Mouse (Mus musculus): ENCODE results near the gene Mns1.
"Not testable (repeated sequence)": the region's sequence is repeated elsewhere in the genome, so short reads cannot be mapped to it uniquely, and the experiment has no call there.

Gene Mns1

GRCm38 (mm10) chr9:72437822-72438701 is at the start of gene Mns1:
TSS of gene Mns1 (plus strand) at chr9:72438011.
- DNase-seq = peak; percentile 93

DNA sequence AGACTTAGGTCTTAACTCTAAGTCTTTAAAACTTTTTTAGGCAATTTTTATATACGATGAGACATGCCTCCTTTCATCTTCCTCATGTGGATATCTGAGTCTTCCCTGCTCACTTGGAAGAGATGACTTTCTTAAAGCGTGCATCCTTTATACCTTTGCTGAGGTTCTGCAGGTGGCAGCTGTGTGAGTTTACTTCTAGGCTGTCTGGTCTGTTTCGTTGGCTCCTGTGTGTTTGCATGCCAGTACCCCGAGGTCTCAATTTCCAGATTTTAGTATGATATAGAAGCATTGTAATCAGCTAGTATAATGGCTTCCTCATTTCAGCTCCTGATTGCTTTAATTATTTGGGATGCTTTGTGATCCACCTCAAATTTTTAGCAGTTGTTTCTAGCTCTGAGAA is 48.9 kb upstream of the Mns1 start:
- DNase-seq = peak; percentile 45

- DNase-seq = peak; percentile 61
These were observed 48.3 kb upstream of the Mns1 start for GRCm38 (mm10) chr9:72389431-72390002.

- DNase-seq = peak; percentile 85
These were observed 47.3 kb upstream of the Mns1 start for GRCm38 (mm10) chr9:72390321-72391077.

DNA sequence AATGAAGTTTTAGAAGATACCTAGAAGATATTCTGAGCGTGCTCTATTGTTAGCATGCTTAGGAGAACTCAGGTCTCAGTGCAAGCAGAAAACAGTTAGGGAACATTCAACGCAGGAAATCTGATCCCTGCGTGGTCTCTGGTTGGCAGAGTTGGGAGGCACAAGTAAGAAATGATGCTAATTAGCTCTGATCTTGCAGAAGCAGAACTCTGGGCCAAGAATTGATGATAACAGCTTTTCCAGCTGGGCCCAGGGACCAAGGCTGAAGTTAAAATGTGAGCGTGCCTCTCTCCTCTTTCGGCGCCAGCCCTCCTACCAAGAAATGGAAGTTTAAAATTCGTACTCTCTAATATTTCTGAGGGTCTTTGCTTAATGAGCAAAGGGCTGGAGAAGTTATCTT is 45.1 kb upstream of the Mns1 start:
- DNase-seq = peak; percentile 30

- DNase-seq = peak; percentile 53
These were observed 44.6 kb upstream of the Mns1 start for GRCm38 (mm10) chr9:72393238-72393637.

DNA sequence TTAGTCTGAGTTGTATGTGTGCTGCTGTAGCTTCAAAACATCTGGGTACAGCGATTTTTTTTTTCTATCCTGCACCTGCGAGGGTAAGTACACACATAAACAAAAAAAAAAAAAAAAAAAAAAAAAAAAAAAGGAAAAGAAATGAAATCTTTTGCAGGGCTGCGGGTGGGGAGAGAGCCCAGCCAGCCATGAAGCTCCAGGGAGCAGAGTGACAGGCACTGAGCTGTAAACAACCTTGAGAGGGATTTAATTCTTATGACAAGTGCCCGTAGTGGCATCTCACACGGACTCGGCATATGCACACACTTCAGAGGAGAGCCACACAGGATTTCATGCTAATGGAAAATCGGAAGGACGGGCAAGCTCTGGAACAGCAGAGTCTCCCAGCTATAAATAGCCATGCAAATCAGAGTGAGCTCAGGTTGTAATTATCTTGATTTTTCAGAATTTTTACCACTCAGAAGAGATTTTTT is 43.9 kb upstream of the Mns1 start:
- peak; percentile 71 for DNase-seq

- DNase-seq = no peak
These were observed 37.7 kb upstream of the Mns1 start for GRCm38 (mm10) chr9:72400121-72400520.

- DNase-seq = not testable (repeated sequence)
These were observed 36.0 kb upstream of the Mns1 start for GRCm38 (mm10) chr9:72401769-72402168.

DNA sequence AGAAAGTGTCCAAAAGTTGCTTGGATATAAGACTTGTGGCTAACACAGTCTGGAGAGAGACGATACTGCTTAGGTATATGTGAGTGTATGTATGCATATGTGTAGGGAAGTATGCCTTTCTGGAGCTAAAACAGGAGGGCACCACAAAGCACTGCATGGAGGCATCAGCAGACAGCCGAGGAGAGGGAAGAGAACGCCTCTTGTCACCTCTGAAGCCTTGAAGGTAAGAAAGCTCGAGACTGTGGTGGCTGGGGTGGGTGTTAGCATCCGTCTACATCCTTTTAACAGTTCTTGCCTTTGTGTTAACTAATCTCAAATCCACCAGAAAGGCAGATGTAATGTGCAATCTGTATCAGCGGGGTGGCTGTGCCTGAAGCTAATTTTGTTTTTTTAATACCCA is 34.4 kb upstream of the Mns1 start:
- peak; percentile 63 for DNase-seq

- no peak for DNase-seq
These were observed 33.4 kb upstream of the Mns1 start for GRCm38 (mm10) chr9:72404446-72404845.

DNA sequence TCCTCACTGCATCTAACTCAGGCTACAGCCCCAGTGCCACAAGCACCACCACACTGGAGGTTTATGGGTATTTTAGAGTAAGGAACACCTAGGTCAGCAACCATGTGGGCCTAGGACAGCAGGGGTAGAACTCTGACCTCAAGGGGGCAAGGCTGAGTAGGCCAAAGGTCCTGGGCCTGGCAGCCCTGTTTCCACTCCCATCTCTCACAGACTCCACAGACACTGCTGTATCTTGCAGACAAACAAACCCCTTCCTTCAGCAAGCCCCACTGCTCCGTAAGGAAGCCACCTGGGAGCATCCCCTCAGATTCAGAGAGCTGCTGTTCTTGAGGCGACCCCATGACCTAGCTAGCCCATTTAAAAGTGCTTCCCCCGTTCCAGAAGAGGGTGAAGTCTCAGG is 32.9 kb upstream of the Mns1 start:
- peak; percentile 45 for DNase-seq

DNA sequence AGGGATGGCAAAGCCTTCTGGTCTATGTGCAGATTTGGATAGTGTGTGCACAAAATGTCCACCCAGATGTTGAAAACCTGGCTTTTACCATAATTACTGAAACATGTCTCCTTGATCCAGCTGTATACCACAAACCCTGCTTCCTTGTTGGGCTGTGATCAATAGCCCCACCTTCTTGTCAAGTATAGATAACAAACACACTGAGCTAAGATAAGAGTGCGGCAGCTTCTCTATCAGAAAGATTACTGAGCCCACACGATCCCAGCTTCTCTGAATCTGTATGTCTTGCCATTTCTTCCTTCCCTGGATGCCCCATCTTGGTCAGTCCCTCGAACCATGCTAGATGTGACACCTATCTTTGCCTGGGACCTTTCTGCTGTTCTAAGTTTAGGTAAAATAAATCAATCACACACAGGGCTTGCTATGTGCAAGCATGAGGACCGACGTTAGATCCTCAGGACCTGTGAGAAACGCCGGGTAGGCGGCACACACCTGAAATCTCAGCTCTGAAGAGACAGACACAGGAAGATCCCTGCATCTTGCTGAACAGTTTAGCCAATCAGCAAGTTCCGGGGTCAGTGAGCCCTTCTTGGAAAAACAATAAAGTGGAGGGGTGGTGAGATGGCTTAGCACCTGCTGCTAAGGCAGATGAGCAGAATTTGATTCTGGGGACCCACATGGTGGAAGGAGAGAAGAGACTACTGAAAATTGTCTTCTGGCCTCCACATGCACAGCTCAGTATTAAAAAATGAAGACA is 31.8 kb upstream of the Mns1 start:
- DNase-seq = peak; percentile 54

- peak; percentile 97 for DNase-seq
These were observed 29.7 kb upstream of the Mns1 start for GRCm38 (mm10) chr9:72408131-72408586.

DNA sequence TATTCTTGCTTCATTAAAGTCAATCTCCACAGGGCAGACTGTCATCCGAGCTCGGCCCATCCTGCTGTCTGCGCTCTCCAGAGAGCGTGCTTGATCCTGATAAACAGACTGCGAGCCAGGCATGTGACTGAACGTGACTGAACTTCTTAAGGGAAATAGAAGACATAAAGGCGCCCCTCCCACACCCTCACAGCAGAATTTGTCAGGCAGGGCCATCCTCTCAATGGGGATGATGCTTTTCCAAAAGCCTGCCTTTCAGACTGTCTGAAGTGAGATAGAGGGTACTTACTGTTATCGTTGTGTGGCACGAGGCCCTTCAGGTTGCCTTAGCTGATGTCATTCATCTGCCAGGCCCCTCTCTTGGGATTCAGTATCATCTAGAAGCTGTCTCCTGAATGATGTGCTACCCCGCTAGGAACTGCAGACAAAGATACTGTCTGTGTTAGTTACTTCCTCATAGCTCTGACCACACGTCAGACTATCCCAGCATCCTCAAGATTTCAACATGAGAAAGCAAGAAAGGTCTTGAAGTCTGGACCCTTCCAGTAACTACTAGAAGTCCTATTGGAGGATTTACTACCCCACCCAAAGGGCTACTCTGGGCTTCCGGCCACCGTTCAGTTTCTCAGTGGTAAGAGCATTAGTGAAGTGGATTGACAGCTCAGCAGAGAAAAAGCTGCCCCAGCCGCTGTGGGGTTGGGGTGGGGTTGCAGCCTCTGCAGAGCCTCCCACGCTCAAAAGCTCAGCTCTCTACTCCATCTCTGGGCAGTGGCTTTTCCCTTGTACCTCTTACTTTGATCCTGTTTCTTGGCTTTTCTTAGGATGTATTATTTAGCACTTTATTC is 28.2 kb upstream of the Mns1 start:
- peak; percentile 63 for DNase-seq

DNA sequence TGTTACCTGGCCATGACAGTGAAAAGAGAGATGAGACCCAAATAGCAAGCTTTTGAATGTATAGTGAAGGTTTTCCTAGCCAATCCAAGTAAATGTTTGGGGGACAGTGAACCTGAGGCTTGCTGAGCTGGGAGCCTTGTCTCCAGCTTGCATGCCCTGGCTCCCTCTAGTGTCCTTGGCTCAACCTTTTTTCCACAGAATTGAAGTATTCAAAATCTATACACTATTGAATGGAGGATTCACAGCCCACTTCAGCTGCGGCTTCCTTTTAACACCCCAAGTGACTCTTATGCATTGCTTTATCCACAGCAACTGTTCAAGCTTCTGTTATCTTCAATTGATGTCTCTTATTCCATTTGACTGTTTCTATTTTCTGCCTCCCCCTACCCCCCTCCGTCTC is 26.1 kb upstream of the Mns1 start:
- peak; percentile 63 for DNase-seq

DNA sequence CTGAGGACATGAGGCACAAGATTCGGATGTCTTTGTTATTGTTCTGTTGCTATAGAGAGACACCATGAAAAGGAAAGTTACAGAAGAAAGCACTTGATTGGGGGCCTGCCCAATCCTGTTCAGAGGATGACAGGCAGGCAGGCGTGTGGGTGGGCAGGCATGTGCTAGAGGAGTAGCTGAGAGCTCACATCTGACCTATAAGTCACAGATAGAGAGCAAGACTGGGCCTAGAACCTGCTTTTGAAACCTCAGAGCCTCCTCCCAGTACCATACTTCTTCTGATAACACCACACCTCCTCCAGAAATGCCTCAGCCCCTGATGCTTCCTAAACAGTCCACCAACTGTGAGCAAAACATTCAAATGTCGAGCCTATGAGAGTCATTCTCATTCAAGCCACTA is 19.4 kb upstream of the Mns1 start:
- no peak for DNase-seq

DNA sequence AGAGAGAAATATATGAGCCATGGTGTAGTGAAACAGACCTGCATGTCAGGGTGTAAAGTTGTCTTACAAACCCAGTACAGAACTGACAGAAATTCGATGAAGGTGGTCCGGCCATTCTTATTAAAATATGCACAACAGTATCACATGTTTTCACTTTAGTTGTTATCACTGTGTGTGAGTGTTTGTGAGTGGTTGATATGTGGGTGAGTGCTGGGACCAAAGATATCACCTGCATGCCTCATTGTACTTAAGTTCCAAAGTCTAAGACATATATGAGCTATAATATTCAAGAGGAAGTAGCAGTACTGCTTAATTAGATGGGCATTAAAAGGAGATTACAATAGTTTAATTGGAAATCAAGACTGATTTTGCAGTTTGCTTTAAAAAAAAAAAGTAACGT is 17.3 kb upstream of the Mns1 start:
- DNase-seq = no peak

- DNase-seq = no peak
These were observed 15.5 kb upstream of the Mns1 start for GRCm38 (mm10) chr9:72422284-72422683.

DNA sequence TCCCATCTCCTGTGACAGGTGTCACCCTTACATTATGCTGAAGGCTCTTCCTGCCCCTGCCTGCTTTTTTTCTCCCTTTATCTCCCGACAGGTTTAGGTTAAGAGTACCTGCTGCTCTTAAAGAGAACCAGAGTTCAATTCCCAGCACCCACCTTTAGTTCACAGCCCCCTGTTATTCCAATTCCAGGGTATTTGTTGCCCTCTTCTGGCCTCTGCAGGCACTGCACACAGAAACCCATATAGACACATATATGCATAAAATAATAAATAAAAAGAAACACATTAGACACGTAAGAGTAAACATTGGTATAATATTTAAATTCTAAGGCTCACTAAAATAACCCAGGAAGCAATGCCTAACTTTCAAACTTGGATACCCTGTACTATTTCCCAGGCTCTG is 15.1 kb upstream of the Mns1 start:
- peak; percentile 33 for DNase-seq

- DNase-seq = no peak
These were observed 12.4 kb upstream of the Mns1 start for GRCm38 (mm10) chr9:72425300-72425850.

Measured in thymus, postnatal 4 days (tissue).